Mouse (Mus musculus) midbrain, embryonic 16.5 days (tissue): ENCODE measurements around the gene Defb22. TPM values are rescaled to one million over a fixed set of nuclear protein-coding genes. Genes with fewer than 3 reads are reported as not detected.

Experiments
- polyA plus RNA-seq: library from polyadenylated mRNA; unstranded; fragments of >200 nt; fragmentation: Nextera tagmentation; extraction: Ambion mirVana; gene quantifications from 2 replicates; pipeline ENCODE4 v1.2.1, GENCODE M21; 2015

Defb22 gene
- polyA plus RNA-seq, 1 experiment from 2014 or later, result not detected

Other genes with a start within 250 kb of the Defb22 start
- gene Tbc1d20, start 196.3 kb downstream of the Defb22 start, polyA plus RNA-seq, result 33.6 and 34.2 TPM in 2 replicates
- 101 and 104 TPM in 2 replicates for gene Rbck1, start 157.5 kb downstream of the Defb22 start, polyA plus RNA-seq
- gene Trib3, start 146.1 kb downstream of the Defb22 start, polyA plus RNA-seq, result 1.9 and 2.4 TPM in 2 replicates
- 50.8 and 64.8 TPM in 2 replicates for gene Nrsn2, start 113.5 kb downstream of the Defb22 start, polyA plus RNA-seq
- gene Sox12, start 92.1 kb downstream of the Defb22 start, polyA plus RNA-seq, result 12.1 and 14.0 TPM in 2 replicates
- 12.6 and 14.7 TPM in 2 replicates for gene Zcchc3, start 75.1 kb downstream of the Defb22 start, polyA plus RNA-seq
- 1.7 and 1.8 TPM in 2 replicates for gene 6820408C15Rik, start 74.6 kb downstream of the Defb22 start, polyA plus RNA-seq
- not detected in 2 replicates for gene Defb23, start 25.5 kb downstream of the Defb22 start, polyA plus RNA-seq
- not detected in 2 replicates for gene Defb20, start 13.1 kb downstream of the Defb22 start, polyA plus RNA-seq
- gene Defb26, start 21.6 kb upstream of the Defb22 start, polyA plus RNA-seq, result not detected in 2 replicates
- gene Defb28, start 28.1 kb upstream of the Defb22 start, polyA plus RNA-seq, result not detected in 2 replicates
- not detected in 2 replicates for gene Defb29, start 50.0 kb upstream of the Defb22 start, polyA plus RNA-seq
- gene Gm17416, start 79.2 kb upstream of the Defb22 start, polyA plus RNA-seq, result not detected in 2 replicates
- not detected in 2 replicates for gene Defb21, start 82.6 kb upstream of the Defb22 start, polyA plus RNA-seq
- not detected in 2 replicates for gene Defb19, start 90.2 kb upstream of the Defb22 start, polyA plus RNA-seq
- gene Defb45, start 109.3 kb upstream of the Defb22 start, polyA plus RNA-seq, result not detected in 2 replicates
- gene Defb36, start 114.2 kb upstream of the Defb22 start, polyA plus RNA-seq, result not detected in 2 replicates
- not detected in 2 replicates for gene Defb25, start 132.9 kb upstream of the Defb22 start, polyA plus RNA-seq
- 0.45 and 0.89 TPM in 2 replicates for gene Rem1, start 136.8 kb upstream of the Defb22 start, polyA plus RNA-seq
- gene H13, start 179.3 kb upstream of the Defb22 start, polyA plus RNA-seq, result 181 and 187 TPM in 2 replicates
- 31.1 and 34.4 TPM in 2 replicates for gene Mcts2, start 196.9 kb upstream of the Defb22 start, polyA plus RNA-seq
- 23.7 and 35.7 TPM in 2 replicates for gene Id1, start 246.1 kb upstream of the Defb22 start, polyA plus RNA-seq